Mouse (Mus musculus) limb, embryonic 13.5 days (tissue): ENCODE results near the gene Prss57. TPM values are rescaled to one million over a fixed set of nuclear protein-coding genes. Genes with fewer than 3 reads are reported as not detected.

ENCODE experiments used
- ATAC-seq: fragments of 200-750 bp; cut with Nextera tagmentation; 2 replicates; pipeline ENCODE4 v1.8.0; 2017; ENCODE audit warnings: low read depth, moderate number of reproducible peaks, moderate TSS enrichment; ENCODE audit not compliant: low FRiP score
- H3K27ac ChIP-seq: fragments of 300-500 bp; sonication (generic); 2 replicates; pipeline ENCODE4 v1.5.1; 2015; ENCODE audit warnings: inconsistent platforms, mild to moderate bottlenecking, moderate library complexity
- H3K27me3 ChIP-seq: fragments of 300-500 bp; sonication (generic); 2 replicates; pipeline ENCODE4 v1.6.1; 2015; ENCODE audit warnings: mild to moderate bottlenecking, inconsistent platforms
- H3K36me3 ChIP-seq: fragments of 300-500 bp; sonication (generic); 2 replicates; pipeline ENCODE4 v1.6.1; 2015; ENCODE audit warnings: inconsistent platforms, mild to moderate bottlenecking, moderate library complexity
- H3K4me1 ChIP-seq: fragments of 300-500 bp; sonication (generic); 2 replicates; pipeline ENCODE4 v1.6.1; 2015; ENCODE audit warnings: inconsistent platforms
- H3K4me2 ChIP-seq: fragments of 300-500 bp; sonication (generic); replicated peaks from 2 replicates; pipeline ENCODE4 v1.6.1; 2015; ENCODE audit warnings: inconsistent platforms, mild to moderate bottlenecking, moderate library complexity
- H3K4me3 ChIP-seq: fragments of 300-500 bp; sonication (generic); 2 replicates; pipeline ENCODE4 v1.5.1; 2015; ENCODE audit warnings: moderate library complexity, mild to moderate bottlenecking, inconsistent platforms
- H3K9ac ChIP-seq: fragments of 300-500 bp; sonication (generic); 2 replicates; pipeline ENCODE4 v1.6.1; 2015; ENCODE audit warnings: mild to moderate bottlenecking, inconsistent platforms
- H3K9me3 ChIP-seq: fragments of 300-500 bp; sonication (generic); 2 replicates; pipeline ENCODE4 v1.6.1; 2016; ENCODE audit warnings: inconsistent platforms
- WGBS: fragments of 180-500 bp; shearing (Covaris S2); methylation state at CpG from one replicate; pipeline ENCODE4 v1.1.7; 2015; 5-methylcytosine and 5-hydroxymethylcytosine counted together
- polyA plus RNA-seq: library from polyadenylated mRNA; unstranded; fragments of >200 nt; fragmentation: Nextera tagmentation; extraction: Ambion mirVana; gene quantifications from 2 replicates; pipeline ENCODE4 v1.2.1, GENCODE M21; 2015

The Prss57 gene
- polyA plus RNA-seq, 1 experiment from 2014 or later, result 0.11 TPM

DNA sequence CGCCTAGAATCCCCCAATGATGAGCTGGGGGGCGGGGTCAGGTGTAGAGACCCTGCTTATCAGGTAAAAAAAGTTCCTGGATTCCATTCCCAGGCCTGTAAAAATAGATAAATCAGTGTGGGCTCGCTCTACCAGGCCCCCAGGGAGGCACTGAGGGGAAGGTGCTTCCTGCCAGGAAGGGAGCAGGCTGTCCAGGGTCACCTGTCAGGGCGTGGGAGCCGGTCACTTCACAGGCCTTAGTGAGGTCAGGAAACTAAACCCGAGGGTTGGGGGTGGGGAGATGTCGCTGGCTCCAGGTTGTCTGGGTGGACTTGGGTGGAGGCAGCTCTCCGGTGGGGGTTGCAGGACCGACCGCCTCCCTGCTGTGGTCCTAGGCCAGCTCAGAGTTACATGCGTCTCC, 14.9 kb upstream of the Prss57 start:
- Histone ChIP-seq H3K9ac (no peak overlapping the region), H3K4me2 (no peak overlapping the region), H3K36me3 (peaks cover 41% of the 10 kb centered on the region), H3K4me1 (peaks cover 53% of the 10 kb centered on the region), H3K27me3 (no peaks in the 10 kb centered on the region), H3K27ac (no peak overlapping the region), H3K4me3 (no peak overlapping the region), H3K9me3 (no peaks in the 10 kb centered on the region)
- 61% methylated on average over 11 of the region's 11 CpGs for WGBS
- ATAC-seq, result no peak

GRCm38 (mm10) chr10:79803716-79804323, 13.1 kb upstream of the Prss57 start:
- Histone ChIP-seq H3K4me2 (peak overlapping the region; percentile 59), H3K9me3 (no peaks in the 10 kb centered on the region), H3K27me3 (no peaks in the 10 kb centered on the region), H3K4me3 (peak overlapping the region; percentile 28), H3K27ac (peak overlapping the region; percentile 44; the same call in 1 of the 2 replicates), H3K9ac (peak overlapping the region; percentile 55), H3K4me1 (peaks cover 53% of the 10 kb centered on the region), H3K36me3 (peaks cover 33% of the 10 kb centered on the region)
- WGBS, result 5% methylated on average over 29 of the region's 29 CpGs
- ATAC-seq, result peak; percentile 85

GRCm38 (mm10) chr10:79802331-79802971, 11.7 kb upstream of the Prss57 start:
- no peak overlapping the region for H3K9ac ChIP-seq
- no peak overlapping the region for H3K4me3 ChIP-seq
- no peaks in the 10 kb centered on the region for H3K27me3 ChIP-seq
- no peak overlapping the region for H3K4me2 ChIP-seq
- H3K36me3 ChIP-seq, result peaks cover 20% of the 10 kb centered on the region
- no peak for ATAC-seq
- H3K27ac ChIP-seq, result no peak overlapping the region; the same call in 1 of the 2 replicates
- peaks cover 52% of the 10 kb centered on the region for H3K4me1 ChIP-seq
- WGBS, result 64% methylated on average over 11 of the region's 11 CpGs
- H3K9me3 ChIP-seq, result no peaks in the 10 kb centered on the region

DNA sequence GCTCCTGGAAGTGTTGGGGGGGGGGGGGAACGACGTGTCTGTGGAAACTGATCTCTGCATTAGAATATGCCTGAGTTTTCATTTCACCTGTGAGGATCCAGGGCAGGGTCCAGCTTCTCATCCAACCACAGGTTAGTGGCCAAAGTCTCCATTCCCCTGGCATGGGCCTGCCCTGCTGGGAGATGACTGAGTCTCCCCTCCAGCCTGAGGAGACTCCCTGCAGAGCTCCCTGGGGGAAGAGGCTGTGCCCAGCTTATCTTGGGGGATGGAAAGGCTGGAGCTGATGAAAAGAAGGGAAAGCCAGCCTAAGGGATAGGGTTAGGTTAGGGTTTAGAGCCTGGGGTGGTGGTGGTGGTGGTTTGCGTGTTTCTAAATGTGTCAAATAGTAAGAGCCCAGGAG, 11.1 kb upstream of the Prss57 start:
- no peak overlapping the region for H3K4me3 ChIP-seq
- no peaks in the 10 kb centered on the region for H3K27me3 ChIP-seq
- H3K27ac ChIP-seq, result no peak overlapping the region; the same call in 1 of the 2 replicates
- no peak overlapping the region for H3K4me2 ChIP-seq
- no peak for ATAC-seq
- no peaks in the 10 kb centered on the region for H3K9me3 ChIP-seq
- no peak overlapping the region for H3K9ac ChIP-seq
- 43% methylated on average over 3 of the region's 3 CpGs for WGBS
- H3K4me1 ChIP-seq, result peaks cover 51% of the 10 kb centered on the region
- H3K36me3 ChIP-seq, result peaks cover 14% of the 10 kb centered on the region

DNA sequence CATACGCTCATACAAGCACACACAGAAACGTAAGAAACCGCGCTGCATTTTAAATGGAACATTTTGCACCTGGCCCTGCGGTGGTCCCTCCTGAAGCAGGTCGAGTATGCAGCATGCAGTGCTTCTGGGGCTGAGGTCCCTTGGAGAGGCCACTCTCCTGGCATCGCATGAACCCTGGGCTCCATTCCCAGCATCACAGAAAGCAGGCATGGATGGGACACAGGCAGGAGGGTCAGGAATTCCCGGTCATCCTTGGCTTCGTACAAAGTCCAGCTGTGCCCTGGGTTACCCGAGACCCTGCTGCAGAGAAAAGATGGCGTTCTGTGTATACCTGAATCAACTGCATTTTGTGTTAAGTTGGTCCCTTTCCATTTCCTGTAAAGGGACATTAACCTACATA, 9.7 kb upstream of the Prss57 start:
- WGBS, result 75% methylated on average over 11 of the region's 11 CpGs
- H3K27ac ChIP-seq, result no peak overlapping the region

GRCm38 (mm10) chr10:79798289-79798928, 7.6 kb upstream of the Prss57 start:
- H3K36me3 ChIP-seq, result peaks cover 9% of the 10 kb centered on the region
- ATAC-seq, result no peak
- 94% methylated on average over 12 of the region's 12 CpGs for WGBS
- H3K4me3 ChIP-seq, result no peak overlapping the region
- H3K9ac ChIP-seq, result no peak overlapping the region
- no peak overlapping the region for H3K27ac ChIP-seq
- no peaks in the 10 kb centered on the region for H3K27me3 ChIP-seq
- no peak overlapping the region for H3K4me2 ChIP-seq
- peaks cover 37% of the 10 kb centered on the region for H3K4me1 ChIP-seq
- no peaks in the 10 kb centered on the region for H3K9me3 ChIP-seq

More for the DNA sequence above, 9.7 kb upstream of the Prss57 start:
- H3K4me3 ChIP-seq, result no peak overlapping the region
- no peak for ATAC-seq
- H3K36me3 ChIP-seq, result peaks cover 9% of the 10 kb centered on the region
- H3K9ac ChIP-seq, result no peak overlapping the region
- no peaks in the 10 kb centered on the region for H3K9me3 ChIP-seq
- no peak overlapping the region for H3K4me2 ChIP-seq
- H3K4me1 ChIP-seq, result peaks cover 46% of the 10 kb centered on the region
- no peaks in the 10 kb centered on the region for H3K27me3 ChIP-seq

DNA sequence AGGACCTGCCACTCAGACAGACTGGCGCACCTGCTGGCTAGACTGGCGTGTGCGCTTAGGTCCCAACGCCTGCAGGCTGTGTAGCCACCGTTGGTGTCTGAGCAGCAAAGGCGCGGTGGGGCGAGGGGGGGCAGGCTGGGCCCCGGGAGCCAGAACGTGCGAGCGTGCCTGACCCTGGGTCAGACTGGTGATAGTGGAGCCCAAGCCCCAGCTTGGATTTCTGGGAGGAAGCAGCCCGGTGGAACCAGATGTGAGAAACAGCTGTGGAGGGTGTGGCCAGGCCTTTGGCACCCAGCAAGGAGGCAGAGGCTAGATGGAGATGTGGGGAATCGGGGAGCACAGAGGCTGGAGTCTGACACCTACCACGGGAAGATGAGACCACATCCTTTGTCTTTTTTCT, 6.6 kb upstream of the Prss57 start:
- no peak overlapping the region; the same call in 1 of the 2 replicates for H3K4me2 ChIP-seq
- no peaks in the 10 kb centered on the region for H3K27me3 ChIP-seq
- peaks cover 30% of the 10 kb centered on the region for H3K4me1 ChIP-seq
- 32% methylated on average over 15 of the region's 15 CpGs for WGBS
- H3K27ac ChIP-seq, result no peak overlapping the region; the same call in 1 of the 2 replicates
- no peak overlapping the region for H3K9ac ChIP-seq
- ATAC-seq, result no peak
- H3K36me3 ChIP-seq, result peaks cover 9% of the 10 kb centered on the region
- H3K9me3 ChIP-seq, result no peaks in the 10 kb centered on the region
- H3K4me3 ChIP-seq, result no peak overlapping the region

- Histone ChIP-seq H3K27me3 (no peaks in the 10 kb centered on the region), H3K4me2 (no peak overlapping the region), H3K4me3 (no peak overlapping the region), H3K36me3 (peaks cover 9% of the 10 kb centered on the region), H3K4me1 (peaks cover 23% of the 10 kb centered on the region), H3K9ac (no peak overlapping the region), H3K27ac (no peak overlapping the region), H3K9me3 (no peaks in the 10 kb centered on the region)
- 90% methylated on average over 3 of the region's 3 CpGs for WGBS
- ATAC-seq, result no peak
These were observed 5.1 kb upstream of the Prss57 start for GRCm38 (mm10) chr10:79795905-79796304.

- peak overlapping the region; percentile 95 for H3K9ac ChIP-seq
These were observed 3.8 kb upstream of the Prss57 start for GRCm38 (mm10) chr10:79794491-79794931.

GRCm38 (mm10) chr10:79793738-79794490, 3.2 kb upstream of the Prss57 start:
- 2% methylated on average over 37 of the region's 38 CpGs for WGBS
- peak; percentile 62 for ATAC-seq
- Histone ChIP-seq H3K9me3 (no peaks in the 10 kb centered on the region), H3K4me1 (peaks cover 23% of the 10 kb centered on the region), H3K27ac (peak overlapping the region; percentile 75), H3K9ac (peak overlapping the region; percentile 95), H3K27me3 (no peaks in the 10 kb centered on the region; the same call in 1 of the 2 replicates), H3K4me2 (peak overlapping the region; percentile 91), H3K4me3 (peak overlapping the region; percentile 85), H3K36me3 (no peaks in the 10 kb centered on the region; the same call in 1 of the 2 replicates)

More at GRCm38 (mm10) chr10:79794491-79794931, 3.8 kb upstream of the Prss57 start:
- Histone ChIP-seq H3K4me2 (peak overlapping the region; percentile 91), H3K27me3 (no peaks in the 10 kb centered on the region; the same call in 1 of the 2 replicates), H3K27ac (peak overlapping the region; percentile 75), H3K4me1 (peaks cover 23% of the 10 kb centered on the region), H3K9me3 (no peaks in the 10 kb centered on the region), H3K36me3 (peaks cover 2% of the 10 kb centered on the region), H3K4me3 (peak overlapping the region; percentile 85)
- WGBS, result 12% methylated on average over 9 of the region's 10 CpGs
- no peak for ATAC-seq

- WGBS, result 7% methylated on average over 51 of the region's 51 CpGs
- peak; percentile 81 for ATAC-seq
- Histone ChIP-seq H3K27ac (peak within 1 kb of the TSS; percentile 75), H3K27me3 (no peaks in the 10 kb centered on the region; the same call in 1 of the 2 replicates), H3K36me3 (no peaks in the 10 kb centered on the region; the same call in 1 of the 2 replicates), H3K4me2 (peak within 1 kb of the TSS; percentile 91), H3K9ac (peak within 1 kb of the TSS; percentile 95), H3K4me1 (peaks cover 23% of the 10 kb centered on the region), H3K4me3 (peak within 1 kb of the TSS; percentile 85), H3K9me3 (no peaks in the 10 kb centered on the region)
These were observed 2.4 kb upstream of the Prss57 start, which contains the start of gene Palm for GRCm38 (mm10) chr10:79793051-79793737. Gene Palm, plus strand, starts transcription at chr10:79793572.
